Mouse (Mus musculus) limb, embryonic 11.5 days (tissue): ENCODE measurements at regions not wholly inside any gene's neighbourhood (a gene's known extent, or its start where the extent isn't known, plus 50 kb on each side); places are given as distances from the start of the nearest gene placed in this dataset.

Source experiments
- ATAC-seq: fragments of 200-750 bp; cut with Nextera tagmentation; 2 replicates; pipeline ENCODE4 v1.8.0; 2017; ENCODE audit warnings: low read depth; ENCODE audit not compliant: insufficient number of reproducible peaks, low FRiP score, low TSS enrichment
- DNase-seq: peaks from one replicate; pipeline ENCODE4 v3.0.0-alpha.2; 2015; ENCODE audit warnings: low spot score
- H3K27ac ChIP-seq: fragments of 300-500 bp; sonication (generic); replicated peaks from 2 replicates; pipeline ENCODE4 v1.5.1; 2014; ENCODE audit warnings: low read depth, mild to moderate bottlenecking, low read length
- H3K27me3 ChIP-seq: fragments of 300-500 bp; sonication (generic); 2 replicates; pipeline ENCODE4 v1.6.1; 2014; ENCODE audit warnings: mild to moderate bottlenecking, low read length, mixed read lengths; ENCODE audit not compliant: control insufficient read depth, insufficient read depth
- H3K36me3 ChIP-seq: fragments of 300-500 bp; sonication (generic); 2 replicates; pipeline ENCODE4 v1.6.1; 2014; ENCODE audit warnings: mild to moderate bottlenecking, low read length, moderate library complexity, mixed read lengths; ENCODE audit not compliant: control insufficient read depth, insufficient read depth
- H3K4me1 ChIP-seq: fragments of 300-500 bp; sonication (generic); 2 replicates; pipeline ENCODE4 v1.6.1; 2014; ENCODE audit warnings: low read length, mixed read lengths; ENCODE audit not compliant: control insufficient read depth, insufficient read depth
- H3K4me2 ChIP-seq: fragments of 300-500 bp; sonication (generic); 2 replicates; pipeline ENCODE4 v1.6.1; 2014; ENCODE audit warnings: low read depth, mild to moderate bottlenecking, moderate library complexity; ENCODE audit not compliant: severe bottlenecking
- H3K4me3 ChIP-seq: fragments of 300-500 bp; sonication (generic); 2 replicates; pipeline ENCODE4 v1.5.1; 2014; ENCODE audit warnings: low read depth, low read length
- H3K9ac ChIP-seq: fragments of 300-500 bp; sonication (generic); 2 replicates; pipeline ENCODE4 v1.6.1; 2014; ENCODE audit warnings: mild to moderate bottlenecking, low read length
- H3K9me3 ChIP-seq: fragments of 300-500 bp; sonication (generic); 2 replicates; pipeline ENCODE4 v1.6.1; 2016; ENCODE audit warnings: low read length; ENCODE audit not compliant: control insufficient read depth
- WGBS: fragments of 180-500 bp; shearing (Covaris S2); extraction: QIAGEN DNeasy Blood & Tissue Kit; methylation state at CpG from one replicate; pipeline ENCODE4 v1.1.7; 2014; 5-methylcytosine and 5-hydroxymethylcytosine counted together

DNA sequence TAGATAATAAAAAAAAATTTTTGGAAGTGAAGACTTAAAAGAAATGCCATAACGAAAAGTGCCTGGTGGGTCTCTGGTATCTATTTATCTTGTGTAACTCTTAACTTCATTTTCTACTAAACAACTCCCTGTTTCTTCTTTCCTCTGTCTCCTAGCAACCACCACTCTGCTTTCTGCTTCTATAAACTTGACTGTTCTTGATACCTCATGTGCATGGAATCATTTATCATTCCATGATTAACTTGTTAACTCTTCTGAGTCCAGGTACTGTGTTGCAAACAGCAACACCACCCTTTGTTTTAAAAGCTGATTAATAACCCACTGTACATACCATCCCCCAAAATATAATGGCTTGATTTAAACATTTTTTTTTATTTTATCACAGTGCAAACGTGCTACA is 325.0 kb downstream of the Mettl4 start:
- H3K27me3 ChIP-seq: no peaks in the 10 kb centered on the region
- H3K9me3 ChIP-seq: no peaks in the 10 kb centered on the region
- H3K27ac ChIP-seq: no peak overlapping the region
- no peak for ATAC-seq
- WGBS: 69% methylated on average over 2 of the region's 2 CpGs
- no peak overlapping the region for H3K4me2 ChIP-seq
- H3K4me3 ChIP-seq: no peak overlapping the region
- H3K4me1 ChIP-seq: no peaks in the 10 kb centered on the region
- H3K36me3 ChIP-seq: no peaks in the 10 kb centered on the region
- no peak overlapping the region for H3K9ac ChIP-seq
- DNase-seq: no peak

DNA sequence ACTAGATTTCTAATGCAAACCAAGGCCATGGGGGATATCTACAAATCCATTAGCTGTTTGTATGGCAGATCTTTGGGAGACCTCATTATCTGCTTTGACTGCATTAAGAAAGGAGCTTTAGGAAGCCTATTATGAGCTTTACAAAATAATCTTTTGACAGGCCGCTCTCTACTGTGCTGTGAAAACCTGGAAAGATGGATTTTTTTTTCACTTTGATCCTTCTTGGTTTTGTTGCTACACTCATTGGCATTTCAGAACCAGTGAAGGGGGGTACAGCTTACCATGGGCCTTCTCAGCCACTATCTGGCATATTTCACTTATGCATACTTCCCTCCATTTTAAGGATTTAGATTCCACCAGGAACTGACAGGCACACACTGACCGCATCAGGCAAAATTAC is 366.8 kb downstream of the Mettl4 start:
- H3K4me2 ChIP-seq: no peak overlapping the region
- no peak overlapping the region for H3K27ac ChIP-seq
- no peak overlapping the region for H3K9ac ChIP-seq
- H3K9me3 ChIP-seq: no peaks in the 10 kb centered on the region
- WGBS: 89% methylated on average over 2 of the region's 2 CpGs
- H3K27me3 ChIP-seq: no peaks in the 10 kb centered on the region
- DNase-seq: no peak
- ATAC-seq: no peak
- no peaks in the 10 kb centered on the region for H3K4me1 ChIP-seq
- H3K4me3 ChIP-seq: no peak overlapping the region
- H3K36me3 ChIP-seq: no peaks in the 10 kb centered on the region

DNA sequence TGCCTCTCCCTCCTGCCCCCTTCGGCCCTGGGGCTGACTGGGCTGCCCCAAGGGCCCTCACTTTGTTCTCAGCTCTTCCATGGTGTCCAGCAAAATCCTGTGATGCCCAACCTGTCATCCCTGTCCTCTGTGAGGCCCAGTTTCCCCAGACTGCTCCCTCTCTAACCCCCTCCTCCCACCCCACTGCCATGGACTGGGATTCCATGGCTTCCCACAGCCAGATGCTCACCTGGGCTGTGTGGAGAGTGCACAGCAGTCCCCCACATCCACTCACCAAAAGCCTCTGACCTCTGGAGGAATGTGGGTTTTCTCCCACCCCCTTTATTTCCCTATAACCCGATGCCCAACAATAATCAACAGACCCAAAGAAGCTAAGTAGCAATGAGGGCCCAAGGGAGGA is 414.1 kb downstream of the Mettl4 start:
- ATAC-seq: no peak

DNA sequence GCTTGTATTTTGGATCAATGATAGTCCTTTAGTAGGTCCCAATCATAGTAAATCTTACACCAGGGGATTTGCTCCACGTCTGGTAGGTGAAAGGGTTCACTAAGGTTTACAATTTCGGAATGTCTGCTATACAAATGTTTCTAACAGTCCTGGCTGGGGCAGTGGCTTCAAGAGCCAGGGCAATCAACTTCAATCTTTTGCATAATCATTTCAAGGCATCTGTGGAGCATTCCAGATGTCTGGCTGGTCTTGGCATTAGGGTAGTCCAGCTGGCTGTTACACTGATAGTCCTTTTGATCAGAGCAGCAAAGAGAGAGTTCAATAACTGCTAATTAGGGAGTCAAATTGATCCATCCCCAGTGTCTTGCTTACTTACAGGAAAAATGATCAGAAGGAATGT is 423.6 kb downstream of the Mettl4 start:
- no peak for DNase-seq
- WGBS: 17% methylated on average over 2 of the region's 2 CpGs

More for the DNA sequence above, 414.1 kb downstream of the Mettl4 start:
- H3K4me2 ChIP-seq: no peak overlapping the region
- no peaks in the 10 kb centered on the region for H3K36me3 ChIP-seq
- H3K9ac ChIP-seq: no peak overlapping the region
- no peaks in the 10 kb centered on the region for H3K9me3 ChIP-seq
- 69% methylated on average over 2 of the region's 2 CpGs for WGBS
- DNase-seq: no peak
- no peaks in the 10 kb centered on the region for H3K4me1 ChIP-seq
- H3K27ac ChIP-seq: no peak overlapping the region
- H3K4me3 ChIP-seq: no peak overlapping the region
- H3K27me3 ChIP-seq: no peaks in the 10 kb centered on the region

DNA sequence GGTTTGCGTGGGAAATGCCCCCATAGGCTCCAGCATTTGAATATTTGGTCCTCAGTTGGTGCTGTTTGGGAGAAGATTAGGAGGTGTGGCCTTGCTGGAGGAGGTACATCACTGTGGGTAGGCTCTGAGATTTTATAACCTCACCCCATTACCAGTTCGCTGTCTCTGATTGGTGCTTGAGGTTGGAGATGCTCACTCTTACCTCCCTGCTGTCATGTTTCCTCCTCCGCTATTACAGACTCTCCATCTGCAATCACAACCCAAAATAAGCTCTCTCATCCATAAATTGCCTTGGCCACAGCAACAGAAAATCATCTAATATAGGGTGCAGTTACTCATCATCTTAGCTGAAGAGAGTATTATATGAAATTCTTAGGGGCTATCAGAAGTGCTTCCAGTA is 458.6 kb downstream of the Mettl4 start:
- H3K4me2 ChIP-seq: no peak overlapping the region
- no peaks in the 10 kb centered on the region for H3K27me3 ChIP-seq
- no peaks in the 10 kb centered on the region for H3K4me1 ChIP-seq
- H3K9ac ChIP-seq: no peak overlapping the region
- H3K4me3 ChIP-seq: no peak overlapping the region
- H3K9me3 ChIP-seq: no peaks in the 10 kb centered on the region
- WGBS: 94% methylated on average over 3 of the region's 3 CpGs
- no peaks in the 10 kb centered on the region for H3K36me3 ChIP-seq
- no peak overlapping the region for H3K27ac ChIP-seq
- no peak for DNase-seq
- ATAC-seq: no peak

More for the DNA sequence above, 423.6 kb downstream of the Mettl4 start:
- no peaks in the 10 kb centered on the region for H3K4me1 ChIP-seq
- no peaks in the 10 kb centered on the region for H3K9me3 ChIP-seq
- H3K4me2 ChIP-seq: no peak overlapping the region
- no peak overlapping the region for H3K4me3 ChIP-seq
- H3K36me3 ChIP-seq: no peaks in the 10 kb centered on the region
- ATAC-seq: no peak
- no peak overlapping the region for H3K9ac ChIP-seq
- H3K27ac ChIP-seq: no peak overlapping the region
- no peaks in the 10 kb centered on the region for H3K27me3 ChIP-seq

DNA sequence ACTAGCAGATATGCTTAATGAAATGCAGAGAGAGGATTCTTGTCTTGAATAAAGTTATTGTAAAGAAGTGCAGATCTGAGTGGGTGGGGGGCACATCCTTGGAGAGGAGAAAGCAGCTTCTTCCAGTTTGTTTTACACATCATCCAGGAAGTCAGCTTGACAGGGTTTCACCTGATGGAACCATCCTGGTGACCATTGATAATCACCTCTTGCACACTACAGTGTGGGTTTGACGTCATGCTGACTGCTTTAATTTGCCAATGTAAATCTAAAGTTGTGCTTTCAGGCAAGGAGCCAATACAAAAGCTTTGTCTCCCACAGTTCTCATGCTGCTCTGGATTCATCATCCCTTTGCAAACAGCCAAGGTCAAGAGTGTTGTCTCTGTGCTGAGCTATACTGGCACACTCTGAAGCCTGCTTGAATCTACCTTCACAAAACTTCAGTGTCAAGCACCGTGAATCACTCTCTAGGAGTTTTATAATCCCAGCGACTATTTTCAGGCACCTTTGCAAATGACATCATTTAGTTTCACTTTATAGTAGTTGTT is 462.1 kb downstream of the Mettl4 start:
- Histone ChIP-seq H3K4me1 (no peaks in the 10 kb centered on the region), H3K27ac (no peak overlapping the region), H3K27me3 (no peaks in the 10 kb centered on the region), H3K9ac (no peak overlapping the region), H3K9me3 (no peaks in the 10 kb centered on the region), H3K4me3 (no peak overlapping the region), H3K4me2 (no peak overlapping the region), H3K36me3 (no peaks in the 10 kb centered on the region)
- 63% methylated on average over 3 of the region's 3 CpGs for WGBS
- no peak for ATAC-seq
- DNase-seq: no peak

DNA sequence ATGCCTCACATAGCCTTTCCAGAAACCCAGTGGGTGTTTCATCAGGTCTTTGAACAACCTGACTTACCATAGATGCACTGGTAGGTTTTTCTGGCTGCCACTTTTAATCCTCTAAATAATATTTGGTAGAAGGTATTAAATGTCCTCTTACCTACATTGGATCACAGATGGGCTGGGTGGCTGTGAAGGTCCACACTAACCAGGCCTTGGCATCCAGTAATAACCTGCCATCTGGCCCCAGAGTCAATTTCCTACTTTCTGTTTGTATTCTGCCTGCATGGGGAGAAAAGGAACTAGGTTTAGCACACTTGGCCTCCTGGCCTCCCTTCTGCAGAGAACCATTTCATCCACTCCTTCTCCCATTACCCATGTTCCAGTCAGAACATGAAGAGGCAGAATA is 473.0 kb downstream of the Mettl4 start:
- Histone ChIP-seq H3K27me3 (no peaks in the 10 kb centered on the region), H3K27ac (no peak overlapping the region), H3K4me3 (no peak overlapping the region), H3K4me2 (no peak overlapping the region), H3K36me3 (no peaks in the 10 kb centered on the region), H3K9me3 (no peaks in the 10 kb centered on the region), H3K4me1 (no peaks in the 10 kb centered on the region), H3K9ac (no peak overlapping the region)
- no peak for ATAC-seq
- DNase-seq: no peak

DNA sequence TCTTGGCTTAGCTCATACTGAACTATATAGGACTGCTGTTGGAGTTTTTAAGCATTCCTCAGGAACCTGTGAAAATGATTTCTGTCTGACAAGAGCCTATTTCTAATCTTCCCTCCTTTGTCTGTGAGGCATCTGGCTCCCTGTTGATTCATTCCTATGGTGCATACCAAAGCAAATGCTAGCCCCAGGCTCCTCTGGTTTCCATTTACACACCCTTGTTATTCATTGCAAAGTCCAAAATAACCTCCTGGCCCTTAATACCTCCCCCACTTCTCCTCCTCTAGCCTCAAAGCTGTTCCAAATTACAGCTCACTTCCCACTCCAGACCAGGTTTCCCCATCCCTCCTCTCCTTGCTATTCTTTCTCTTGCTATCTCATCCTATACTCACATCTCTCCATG is 480.1 kb downstream of the Mettl4 start:
- ATAC-seq: peak; percentile 64
- no peaks in the 10 kb centered on the region for H3K27me3 ChIP-seq

DNA sequence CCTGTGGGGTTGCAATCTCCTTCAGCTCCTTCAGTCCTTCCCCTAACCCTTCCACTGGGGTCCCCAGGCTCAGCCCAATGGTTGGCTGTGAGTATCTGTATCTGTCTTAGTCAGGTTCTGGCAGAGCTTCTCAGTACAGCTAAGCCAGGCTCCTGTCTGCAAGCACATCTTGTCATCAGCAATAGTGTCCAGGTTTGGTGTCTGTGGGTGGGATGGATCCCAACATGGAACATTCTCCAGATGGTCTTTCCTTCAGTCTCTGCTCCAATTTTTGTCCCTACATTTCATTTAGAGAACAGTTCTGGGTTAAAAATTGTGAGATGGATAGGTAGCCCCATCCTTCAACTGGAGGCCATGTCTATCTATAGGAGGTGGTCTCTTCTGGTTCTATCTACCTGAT is 494.2 kb downstream of the Mettl4 start:
- no peak for ATAC-seq
- Histone ChIP-seq H3K4me2 (no peak overlapping the region), H3K4me1 (no peaks in the 10 kb centered on the region), H3K9me3 (no peaks in the 10 kb centered on the region), H3K36me3 (no peaks in the 10 kb centered on the region), H3K27me3 (no peaks in the 10 kb centered on the region), H3K27ac (no peak overlapping the region), H3K9ac (no peak overlapping the region), H3K4me3 (no peak overlapping the region)
- no peak for DNase-seq

More for the DNA sequence above, 480.1 kb downstream of the Mettl4 start:
- no peak overlapping the region for H3K9ac ChIP-seq
- H3K27ac ChIP-seq: no peak overlapping the region
- no peaks in the 10 kb centered on the region for H3K9me3 ChIP-seq
- peak; percentile 45 for DNase-seq
- no peaks in the 10 kb centered on the region for H3K4me1 ChIP-seq
- no peak overlapping the region for H3K4me2 ChIP-seq
- no peaks in the 10 kb centered on the region for H3K36me3 ChIP-seq
- H3K4me3 ChIP-seq: no peak overlapping the region
